Mouse (Mus musculus): ENCODE data around the gene C1qtnf9. TPM values are rescaled to one million over a fixed set of nuclear protein-coding genes. Genes with fewer than 3 reads are reported as not detected.
A peak's percentile ranks its signal among the peaks of the same experiment; 100 is the strongest.

Gene C1qtnf9
- polyA plus RNA-seq, 1 experiment = 0.70 TPM

DNA sequence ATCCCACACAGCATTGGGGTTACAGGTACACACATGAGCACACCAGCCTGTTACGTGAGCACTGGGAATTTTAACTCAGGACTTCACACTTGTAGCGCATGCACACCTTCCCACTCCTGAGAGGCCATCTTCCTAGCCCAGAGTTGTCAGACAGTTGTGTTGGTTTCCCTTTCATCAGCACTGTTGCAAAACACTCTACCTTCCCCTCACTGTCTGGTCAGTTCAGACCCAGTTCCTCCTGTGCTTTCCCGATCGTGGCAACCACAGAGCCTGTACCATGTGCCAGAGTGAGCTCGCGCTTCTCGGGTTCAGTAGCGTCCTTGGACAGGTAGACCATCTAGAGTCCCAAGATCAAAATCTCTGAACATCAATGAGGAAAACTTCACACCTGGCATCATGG lies 10.7 kb upstream of the C1qtnf9 start:
- Histone ChIP-seq H3K27me3 (ENCODE audit: control insufficient read depth, insufficient read depth, low read length) (no peaks in the 10 kb centered on the region), H3K36me3 (ENCODE audit: control insufficient read depth, insufficient read depth, low read length) (peaks cover 77% of the 10 kb centered on the region)
- 85% methylated on average over 8 of the region's 8 CpGs for WGBS

DNA sequence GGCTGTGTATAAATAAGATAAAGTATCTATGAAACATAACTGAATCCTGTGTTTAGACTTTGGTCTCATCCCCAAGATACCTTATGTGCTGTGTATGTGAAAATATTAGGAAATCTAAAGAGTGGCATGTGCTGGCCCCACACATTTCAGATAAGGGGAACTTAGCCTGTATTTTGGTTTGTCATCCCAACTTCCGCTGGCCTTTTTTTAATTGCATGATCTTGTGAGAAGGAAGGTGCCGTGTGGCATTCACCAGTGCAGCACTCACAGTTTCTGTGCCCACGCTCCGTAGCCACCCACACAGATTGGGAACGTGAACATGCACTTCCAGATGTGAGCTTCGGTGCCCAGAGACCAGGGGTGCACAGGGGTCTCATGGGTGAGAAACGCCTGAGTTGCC lies 10.2 kb upstream of the C1qtnf9 start:
- 91% methylated on average over 7 of the region's 7 CpGs for WGBS
- TF ChIP-seq POLR2A (IDR thresholded peaks at IDR 0.05; ENCODE audit: low read depth, low read length) (no peak), CTCF (IDR thresholded peaks at IDR 0.05; ENCODE audit: extremely low read depth, insufficient read length, insufficient replicate concordance, low read depth, low read length) (no peak)
- no peak overlapping the region for H3K27ac ChIP-seq (ENCODE audit: insufficient read depth, low read depth, low read length)

More for the DNA sequence above, 10.7 kb upstream of the C1qtnf9 start:
- TF ChIP-seq CTCF (IDR thresholded peaks at IDR 0.05; ENCODE audit: extremely low read depth, insufficient read length, insufficient replicate concordance, low read depth, low read length) (no peak), POLR2A (IDR thresholded peaks at IDR 0.05; ENCODE audit: low read depth, low read length) (no peak)
- Histone ChIP-seq H3K4me3 (ENCODE audit: low read depth, low read length) (no peak overlapping the region), H3K4me1 (ENCODE audit: control insufficient read depth, insufficient read depth, insufficient read length, low read length) (peaks cover 5% of the 10 kb centered on the region; the same call in 1 of the 2 replicates), H3K27ac (ENCODE audit: insufficient read depth, low read depth, low read length) (no peak overlapping the region)

DNA sequence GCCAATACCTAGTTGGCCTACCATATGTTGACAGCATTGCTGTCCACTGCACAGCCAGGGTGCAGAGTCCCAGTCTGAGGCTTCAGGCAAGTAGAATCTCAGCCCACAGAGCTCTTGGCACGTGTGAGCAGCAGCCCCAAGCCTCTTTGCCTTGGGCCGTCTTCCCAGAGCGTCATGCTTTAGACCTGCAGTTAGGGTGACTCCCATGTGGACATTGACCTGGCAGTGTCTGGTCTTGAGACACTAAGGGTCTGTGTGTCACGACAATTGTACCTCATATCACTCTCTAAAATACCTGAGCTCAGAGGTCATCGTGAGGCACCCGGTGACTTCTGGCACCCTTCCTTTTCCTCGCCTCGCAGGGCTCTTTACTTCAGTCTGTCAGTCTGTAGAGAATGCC lies 8.8 kb upstream of the C1qtnf9 start:
- Histone ChIP-seq H3K27me3 (ENCODE audit: control insufficient read depth, insufficient read depth, low read length) (no peaks in the 10 kb centered on the region), H3K4me1 (ENCODE audit: control insufficient read depth, insufficient read depth, insufficient read length, low read length) (peaks cover 5% of the 10 kb centered on the region; the same call in 1 of the 2 replicates), H3K4me3 (ENCODE audit: low read depth, low read length) (no peak overlapping the region), H3K27ac (ENCODE audit: insufficient read depth, low read depth, low read length) (no peak overlapping the region), H3K36me3 (ENCODE audit: control insufficient read depth, insufficient read depth, low read length) (peaks cover 73% of the 10 kb centered on the region)
- TF ChIP-seq POLR2A (IDR thresholded peaks at IDR 0.05; ENCODE audit: low read depth, low read length) = no peak
- TF ChIP-seq CTCF (IDR thresholded peaks at IDR 0.05; ENCODE audit: extremely low read depth, insufficient read length, insufficient replicate concordance, low read depth, low read length) = no peak
- 58% methylated on average over 8 of the region's 8 CpGs for WGBS

More for the DNA sequence above, 10.2 kb upstream of the C1qtnf9 start:
- Histone ChIP-seq H3K4me3 (ENCODE audit: low read depth, low read length) (no peak overlapping the region), H3K4me1 (ENCODE audit: control insufficient read depth, insufficient read depth, insufficient read length, low read length) (peaks cover 5% of the 10 kb centered on the region; the same call in 1 of the 2 replicates), H3K36me3 (ENCODE audit: control insufficient read depth, insufficient read depth, low read length) (peaks cover 78% of the 10 kb centered on the region), H3K27me3 (ENCODE audit: control insufficient read depth, insufficient read depth, low read length) (no peaks in the 10 kb centered on the region)

DNA sequence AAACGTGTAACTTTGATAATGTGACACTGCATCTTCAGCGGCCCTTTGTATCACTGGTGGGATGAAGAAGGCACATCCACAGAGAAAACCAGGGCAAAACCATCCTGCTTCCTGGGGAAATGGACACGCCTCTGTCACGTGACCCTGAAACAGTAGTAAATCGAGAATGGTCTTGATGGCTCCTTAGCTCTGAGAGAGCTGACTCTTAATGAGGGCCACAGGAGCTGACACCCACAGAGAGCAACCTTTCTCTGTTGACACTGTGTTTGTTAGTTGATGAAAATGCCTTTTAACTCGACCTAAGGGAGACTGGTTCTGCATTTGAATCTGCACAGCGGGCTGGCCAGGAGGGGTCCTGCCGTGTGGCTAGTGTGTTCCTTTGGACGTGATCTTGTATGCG lies 6.1 kb upstream of the C1qtnf9 start:
- H3K36me3 ChIP-seq (ENCODE audit: control insufficient read depth, insufficient read depth, low read length) = peaks cover 51% of the 10 kb centered on the region
- no peak overlapping the region for H3K27ac ChIP-seq (ENCODE audit: insufficient read depth, low read depth, low read length)
- WGBS = 81% methylated on average over 10 of the region's 10 CpGs
- H3K27me3 ChIP-seq (ENCODE audit: control insufficient read depth, insufficient read depth, low read length) = no peaks in the 10 kb centered on the region
- TF ChIP-seq POLR2A (IDR thresholded peaks at IDR 0.05; ENCODE audit: low read depth, low read length) (no peak), CTCF (IDR thresholded peaks at IDR 0.05; ENCODE audit: extremely low read depth, insufficient read length, insufficient replicate concordance, low read depth, low read length) (no peak)
- H3K4me3 ChIP-seq (ENCODE audit: low read depth, low read length) = no peak overlapping the region
- H3K4me1 ChIP-seq (ENCODE audit: control insufficient read depth, insufficient read depth, insufficient read length, low read length) = peaks cover 5% of the 10 kb centered on the region; the same call in 1 of the 2 replicates

DNA sequence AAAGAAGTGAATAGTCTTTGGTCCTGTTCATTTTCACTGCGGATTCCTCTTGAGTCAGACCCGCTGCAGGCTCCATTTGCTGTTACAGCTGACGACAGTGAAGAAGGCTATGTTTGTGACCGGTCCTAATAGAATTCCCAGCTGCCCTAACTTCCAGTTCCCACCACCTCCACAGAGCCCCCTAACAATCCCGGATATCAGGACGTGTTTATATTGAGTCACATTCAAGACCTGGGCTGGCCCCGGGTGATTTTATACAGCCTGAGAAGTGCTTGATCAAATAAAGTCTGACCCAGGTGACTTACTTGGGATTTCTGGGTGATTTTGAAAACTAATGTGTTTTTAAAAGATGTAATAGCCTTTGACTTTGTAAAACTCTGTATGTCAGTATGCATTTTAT lies 5.2 kb upstream of the C1qtnf9 start:
- H3K4me3 ChIP-seq (ENCODE audit: low read depth, low read length) = no peak overlapping the region
- no peak for TF ChIP-seq CTCF (IDR thresholded peaks at IDR 0.05; ENCODE audit: extremely low read depth, insufficient read length, insufficient replicate concordance, low read depth, low read length)
- WGBS = 64% methylated on average over 7 of the region's 7 CpGs

DNA sequence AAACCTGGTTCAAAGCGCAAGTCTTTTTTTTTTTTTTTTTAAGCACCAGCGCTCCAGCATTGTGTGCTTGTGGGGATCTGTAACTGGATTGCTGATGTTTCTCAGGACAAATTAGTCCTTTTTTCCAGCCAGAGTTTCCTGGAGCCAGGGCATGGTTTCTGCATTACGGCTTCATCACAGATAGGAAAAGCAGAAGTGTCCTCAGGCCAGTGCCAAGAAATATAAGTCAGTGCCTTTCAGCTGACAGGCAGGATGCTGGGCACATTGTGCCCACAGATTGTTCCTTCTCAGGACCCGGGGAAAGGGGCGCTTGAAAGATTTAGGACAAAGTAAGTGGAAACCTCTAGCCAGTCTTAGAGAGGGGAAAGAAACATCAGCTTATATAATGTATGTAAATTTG lies 4.2 kb upstream of the C1qtnf9 start:
- 84% methylated on average over 5 of the region's 5 CpGs for WGBS
- Histone ChIP-seq H3K36me3 (ENCODE audit: control insufficient read depth, insufficient read depth, low read length) (peaks cover 35% of the 10 kb centered on the region), H3K4me3 (ENCODE audit: low read depth, low read length) (no peak overlapping the region), H3K4me1 (ENCODE audit: control insufficient read depth, insufficient read depth, insufficient read length, low read length) (peaks cover 4% of the 10 kb centered on the region; the same call in 1 of the 2 replicates), H3K27ac (ENCODE audit: insufficient read depth, low read depth, low read length) (no peak overlapping the region), H3K27me3 (ENCODE audit: control insufficient read depth, insufficient read depth, low read length) (no peaks in the 10 kb centered on the region)
- TF ChIP-seq POLR2A (IDR thresholded peaks at IDR 0.05; ENCODE audit: low read depth, low read length) = no peak
- TF ChIP-seq CTCF (IDR thresholded peaks at IDR 0.05; ENCODE audit: extremely low read depth, insufficient read length, insufficient replicate concordance, low read depth, low read length) = no peak

More for the DNA sequence above, 5.2 kb upstream of the C1qtnf9 start:
- H3K36me3 ChIP-seq (ENCODE audit: control insufficient read depth, insufficient read depth, low read length) = peaks cover 44% of the 10 kb centered on the region
- no peaks in the 10 kb centered on the region for H3K27me3 ChIP-seq (ENCODE audit: control insufficient read depth, insufficient read depth, low read length)
- H3K27ac ChIP-seq (ENCODE audit: insufficient read depth, low read depth, low read length) = no peak overlapping the region
- peaks cover 5% of the 10 kb centered on the region; the same call in 1 of the 2 replicates for H3K4me1 ChIP-seq (ENCODE audit: control insufficient read depth, insufficient read depth, insufficient read length, low read length)

DNA sequence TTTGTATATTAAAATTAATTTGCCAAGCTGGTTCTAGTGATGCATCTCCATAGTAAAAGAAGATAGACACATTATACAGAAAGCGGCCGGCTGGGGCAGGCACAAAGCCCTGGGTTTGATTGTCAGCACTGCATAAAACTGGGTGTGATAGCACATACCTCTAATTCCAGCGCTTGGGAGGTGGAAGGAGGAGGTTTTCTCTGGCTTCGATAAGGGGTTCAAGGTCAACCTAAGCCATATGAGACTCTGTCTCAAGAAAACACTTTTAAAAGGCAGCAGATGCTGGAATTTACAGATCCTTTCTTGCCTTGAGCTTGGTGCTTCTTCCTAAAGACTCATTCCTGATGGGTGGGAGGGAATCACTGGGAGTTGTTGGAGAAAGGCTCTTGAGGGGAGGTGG lies 3.4 kb upstream of the C1qtnf9 start:
- H3K4me1 ChIP-seq (ENCODE audit: control insufficient read depth, insufficient read depth, insufficient read length, low read length) = no peaks in the 10 kb centered on the region
- H3K27ac ChIP-seq (ENCODE audit: insufficient read depth, low read depth, low read length) = peak overlapping the region; percentile 59; the same call in 1 of the 2 replicates
- peaks cover 32% of the 10 kb centered on the region for H3K36me3 ChIP-seq (ENCODE audit: control insufficient read depth, insufficient read depth, low read length)
- no peak overlapping the region for H3K4me3 ChIP-seq (ENCODE audit: low read depth, low read length)
- no peaks in the 10 kb centered on the region for H3K27me3 ChIP-seq (ENCODE audit: control insufficient read depth, insufficient read depth, low read length)
- TF ChIP-seq CTCF (IDR thresholded peaks at IDR 0.05; ENCODE audit: extremely low read depth, insufficient read length, insufficient replicate concordance, low read depth, low read length) = no peak
- TF ChIP-seq POLR2A (IDR thresholded peaks at IDR 0.05; ENCODE audit: low read depth, low read length) = no peak
- WGBS = 79% methylated on average over 4 of the region's 4 CpGs
